ENCODE assay signal across 16 mouse cellular contexts in genomic region chr7:39484384-39484783, GRCm38 (mm10). TPM values are rescaled to one million over a fixed set of nuclear protein-coding genes. Genes with fewer than 3 reads are reported as not detected.
DNase-seq lines count a peak whose midpoint lies in the region; ATAC-seq and TF ChIP-seq lines count a peak whose summit lies in the region.
"Had no signal": no experiment of that assay in that cellular context is flagged by ENCODE, and none has a peak within 500 bp of the region (broad histone marks: within the 10 kb centered on the region; RNA-seq: fewer than 3 reads in every experiment).

No protein-coding gene starts in this region.

- no peaks in the 10 kb centered on the region for H3K4me1 ChIP-seq in heart, adult 2 months (ENCODE audit: control insufficient read depth, insufficient read depth, low read length)
- H3K4me1 ChIP-seq in lung, embryonic 14.5 days (ENCODE audit: insufficient read depth) = no peaks in the 10 kb centered on the region
- H3K4me1 ChIP-seq in E14TG2a.4 (replicated peaks; ENCODE audit: low read depth, low read length) = peaks cover 14% of the 10 kb centered on the region
- H3K4me1 ChIP-seq in heart, embryonic 12.5 days (replicated peaks) = no peaks in the 10 kb centered on the region
- H3K4me1 ChIP-seq: stomach, embryonic 15.5 days had no signal

- WGBS in heart, adult 2 months = 44% methylated on average over 6 of the region's 6 CpGs
- WGBS in lung, embryonic 14.5 days = 48% methylated on average over 6 of the region's 6 CpGs
- 41% methylated on average over 6 of the region's 6 CpGs for WGBS in heart, embryonic 12.5 days

- no peak for ATAC-seq in lung, embryonic 14.5 days (ENCODE audit: insufficient read depth)
- ATAC-seq in common myeloid progenitor, adult 5-6 weeks (replicated peaks; ENCODE audit: low read depth, poor library complexity, severe bottlenecking) = 0 out of 2 replicates have a peak, but pooled peaks have one; percentile 50
- no peak for ATAC-seq in heart, embryonic 12.5 days (ENCODE audit: insufficient number of reproducible peaks, low FRiP score)

- no peaks in the 10 kb centered on the region for H3K79me2 ChIP-seq in heart, adult 2 months (replicated peaks; ENCODE audit: control insufficient read depth, insufficient read depth, low read length)

- intact Hi-C loops in heart, adult 2 months (cut with DNase I) = no loop called here
- intact Hi-C loops in heart, postnatal 10 days (cut with DNase I) = no loop called here

- no peaks in the 10 kb centered on the region for H3K9me3 ChIP-seq in lung, embryonic 14.5 days (ENCODE audit: low read depth, low read length)
- H3K9me3 ChIP-seq in E14TG2a.4 (ENCODE audit: low read length) = no peaks in the 10 kb centered on the region
- no peaks in the 10 kb centered on the region; the same call in 1 of the 2 replicates for H3K9me3 ChIP-seq in heart, embryonic 12.5 days (replicated peaks)
- H3K9me3 ChIP-seq: stomach, embryonic 15.5 days had no signal

- no peaks in the 10 kb centered on the region for H3K36me3 ChIP-seq in heart, adult 2 months (ENCODE audit: control insufficient read depth, insufficient read depth, low read length)
- H3K36me3 ChIP-seq in lung, embryonic 14.5 days (ENCODE audit: insufficient read depth) = no peaks in the 10 kb centered on the region
- no peaks in the 10 kb centered on the region for H3K36me3 ChIP-seq in E14TG2a.4 (ENCODE audit: insufficient read depth, low read length)
- no peaks in the 10 kb centered on the region for H3K36me3 ChIP-seq in heart, embryonic 12.5 days
- H3K36me3 ChIP-seq: embryonic facial prominence, embryonic 10.5 days; stomach, embryonic 15.5 days had no signal

- no peaks in the 10 kb centered on the region for H3K27me3 ChIP-seq in heart, adult 2 months (ENCODE audit: control insufficient read depth, insufficient read depth, low read length)
- no peaks in the 10 kb centered on the region for H3K27me3 ChIP-seq in lung, embryonic 14.5 days (ENCODE audit: insufficient read depth, low read length)
- H3K27me3 ChIP-seq in E14TG2a.4 (ENCODE audit: insufficient read depth, low read length) = no peaks in the 10 kb centered on the region
- H3K27me3 ChIP-seq in heart, embryonic 12.5 days (replicated peaks) = no peaks in the 10 kb centered on the region
- H3K27me3 ChIP-seq: stomach, embryonic 15.5 days had no signal

- H3K9ac ChIP-seq in heart, adult 2 months (ENCODE audit: low read depth, low read length) = no peak overlapping the region
- no peak overlapping the region for H3K9ac ChIP-seq in lung, embryonic 14.5 days
- no peak overlapping the region for H3K9ac ChIP-seq in heart, embryonic 12.5 days
- H3K9ac ChIP-seq: stomach, embryonic 15.5 days had no signal

- no peak overlapping the region for H3K27ac ChIP-seq in heart, adult 2 months
- H3K27ac ChIP-seq in lung, embryonic 14.5 days (ENCODE audit: low read depth) = no peak overlapping the region
- no peak overlapping the region for H3K27ac ChIP-seq in heart, embryonic 12.5 days (ENCODE audit: poor library complexity, severe bottlenecking)
- H3K27ac ChIP-seq: embryonic facial prominence, embryonic 10.5 days; macrophage; stomach, embryonic 15.5 days had no signal

- no peak overlapping the region for H3K4me3 ChIP-seq in heart, adult 2 months
- no peak overlapping the region for H3K4me3 ChIP-seq in lung, embryonic 14.5 days (ENCODE audit: low read depth, low read length)
- H3K4me3 ChIP-seq in E14TG2a.4 (replicated peaks; ENCODE audit: low read length) = no peak overlapping the region
- no peak overlapping the region for H3K4me3 ChIP-seq in heart, embryonic 12.5 days
- H3K4me3 ChIP-seq: embryonic facial prominence, embryonic 10.5 days; stomach, embryonic 15.5 days had no signal

- TF ChIP-seq EP300 in heart, adult 2 months (IDR thresholded peaks at IDR 0.05; ENCODE audit: insufficient read depth, low read depth, low read length) = no peak

- TF ChIP-seq CTCF in heart, adult 2 months (IDR thresholded peaks at IDR 0.05) = peak; percentile 48
- TF ChIP-seq CTCF in lung, embryonic 14.5 days (IDR thresholded peaks at IDR 0.05; ENCODE audit: low read depth) = peak; percentile 14; the same call in 1 of the 2 replicates
- TF ChIP-seq CTCF in E14TG2a.4 (conservative IDR thresholded peaks at IDR 0.05; ENCODE audit: low read length) = peak; percentile 31; the same call in 1 of the 2 replicates

- TF ChIP-seq POLR2A in heart, adult 2 months (IDR thresholded peaks at IDR 0.05; ENCODE audit: insufficient read depth, low read depth, low read length) = no peak

- no peak for DNase-seq in heart, adult 2 months
- DNase-seq in heart, postnatal 10 days = no peak
- DNase-seq in lung, embryonic 14.5 days = peak; percentile 12
- no peak for DNase-seq in lung, postnatal 4 days
- DNase-seq in urinary bladder, postnatal 10 days (ENCODE audit: low spot score) = no peak
- DNase-seq: cerebellum, adult 11-12 months; layer of hippocampus, adult 9-11 months; right cerebral cortex, postnatal 4 days; thymus, postnatal 4 days had no signal

- H3K4me2 ChIP-seq in lung, embryonic 14.5 days = no peak overlapping the region
- H3K4me2 ChIP-seq in heart, embryonic 12.5 days = no peak overlapping the region
- H3K4me2 ChIP-seq: heart, embryonic 11.5 days; stomach, embryonic 15.5 days had no signal

RNA-seq across cellular contexts. Expression of gene Zfp619, which starts 33.2 kb away (rescaled TPM):
- total RNA-seq in heart, adult 2 months (2021) = 1 to 10 TPM; 1.4 to 1.9 TPM
- polyA plus RNA-seq in heart, adult 2 months (2012; rRNA removed) = 0.55 and 0.97 TPM in 2 replicates
- total RNA-seq in heart, postnatal 10 days (2021) = 1 to 10 TPM; 2.8 to 3.1 TPM
- polyA plus RNA-seq in lung, embryonic 14.5 days (2014; fragmentation: Nextera tagmentation; extraction: Ambion mirVana) = 3.0 and 4.1 TPM in 2 replicates
- total RNA-seq in common myeloid progenitor, adult 5-6 weeks (2017) = 3.6 and 3.7 TPM in 2 replicates
- 1.9 and 2.0 TPM in 2 replicates for polyA plus RNA-seq in heart, embryonic 12.5 days (2016; fragmentation: Nextera tagmentation; extraction: Ambion mirVana)
